Mouse (Mus musculus) v-Abl transformed pro-B cells (cell line): Measurements from ENCODE around the gene Prkaa2.

ENCODE experiments used
- in situ Hi-C, 2 experiments: fragments of 400-800 bp; cut with MboI; formaldehyde crosslinking; loops; one replicate each; pipeline ENCODE4 v1.15.1; 2025; ENCODE audit not compliant: unreplicated experiment in 2 of 2

The Prkaa2 gene

DNA sequence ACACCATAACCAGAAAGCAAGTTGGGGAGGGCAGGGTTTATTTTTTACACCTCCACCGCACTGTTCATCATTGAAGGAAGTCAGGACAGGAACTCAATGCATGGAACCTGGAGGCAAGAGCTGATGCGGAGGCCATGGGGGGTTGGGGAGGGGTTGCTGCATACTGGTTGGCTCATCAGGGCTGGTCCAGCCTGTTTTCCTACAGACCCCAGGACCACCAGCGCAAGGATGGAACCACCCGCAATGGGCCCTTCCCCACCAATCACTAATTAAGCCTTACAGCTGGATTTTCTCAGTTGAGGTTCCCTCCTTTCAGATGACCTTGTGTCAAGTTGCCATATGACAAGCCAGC lies 970 bp upstream of the Prkaa2 start:
- in situ Hi-C loops, result no loop called here

GRCm38 (mm10) chr4:105109990-105110683 lies 447 bp upstream of the Prkaa2 start:
- in situ Hi-C loops, result no loop called here

DNA sequence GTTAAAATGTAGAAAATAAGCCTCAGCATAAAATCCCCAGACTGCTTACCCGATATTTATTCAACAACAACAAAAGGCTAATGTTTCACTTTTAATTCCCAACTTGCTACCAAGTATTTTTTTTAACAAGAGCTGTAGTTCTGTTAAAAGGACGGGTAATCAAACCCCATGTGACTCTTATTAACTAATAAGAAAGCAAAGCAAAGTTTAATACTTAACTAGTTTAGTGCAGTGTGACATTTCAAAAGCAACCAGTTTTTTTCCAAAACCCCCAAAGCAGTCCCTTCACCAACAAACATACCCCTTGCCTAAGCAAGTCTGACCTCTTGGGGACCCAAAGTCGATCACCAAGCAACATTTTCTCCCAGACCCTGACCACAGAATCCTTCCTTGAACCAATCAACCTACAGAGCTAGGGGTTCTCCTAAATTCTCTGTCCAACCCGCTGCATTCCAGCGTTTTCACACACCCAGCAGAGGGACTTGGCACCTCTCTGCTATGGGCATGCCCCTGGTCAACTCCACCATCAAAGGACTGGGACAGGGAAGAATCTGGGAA lies 970 bp downstream of the Prkaa2 start:
- in situ Hi-C loops, result no loop called here

GRCm38 (mm10) chr4:105107943-105108640 lies 1.6 kb downstream of the Prkaa2 start:
- in situ Hi-C loops, result no loop called here

- in situ Hi-C loops, result no loop called here
Observed at GRCm38 (mm10) chr4:105104099-105104872, 5.4 kb downstream of the Prkaa2 start.

- in situ Hi-C loops, result no loop called here
Observed at GRCm38 (mm10) chr4:105101337-105101688, 8.4 kb downstream of the Prkaa2 start.

GRCm38 (mm10) chr4:105100508-105101336 lies 9.0 kb downstream of the Prkaa2 start:
- in situ Hi-C loops, result no loop called here

DNA sequence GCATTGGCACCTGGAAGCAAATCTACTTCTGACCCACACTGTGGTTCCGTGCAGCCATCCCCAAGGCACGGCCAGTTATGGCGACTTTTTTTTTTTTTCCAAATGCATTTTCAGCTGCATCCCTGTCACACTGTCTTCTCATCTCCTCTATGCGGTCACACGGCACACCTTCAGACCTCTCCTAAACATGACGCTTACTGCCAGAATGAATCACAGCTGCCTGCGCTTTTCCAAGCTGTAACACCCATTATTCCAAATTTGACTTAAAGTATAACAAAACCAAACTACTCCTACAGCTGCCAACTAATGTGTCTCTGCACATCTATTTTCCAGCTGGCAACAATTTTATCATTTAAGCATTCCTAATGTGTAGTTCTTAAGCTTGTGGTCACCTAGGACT lies 11.0 kb downstream of the Prkaa2 start:
- in situ Hi-C loops, result no loop called here

DNA sequence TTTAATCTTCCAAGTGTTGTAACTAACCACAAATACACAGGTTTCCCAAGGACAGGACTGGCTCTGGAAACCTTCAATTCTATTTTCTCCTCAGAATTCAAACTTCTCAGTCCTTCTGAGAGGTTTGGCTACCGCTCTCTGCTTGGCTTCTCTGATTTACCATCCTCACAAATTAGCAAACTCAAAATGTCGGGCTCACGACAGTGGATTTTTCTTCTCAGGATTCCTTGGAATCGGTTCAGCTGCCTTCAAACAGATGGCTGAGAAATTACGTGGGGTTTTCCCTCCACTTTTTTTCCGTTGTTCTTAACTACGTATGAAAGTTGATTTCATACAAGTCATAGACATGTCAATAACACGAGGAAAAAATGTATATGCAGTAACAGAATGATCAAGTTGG lies 11.5 kb downstream of the Prkaa2 start:
- in situ Hi-C loops, result no loop called here

DNA sequence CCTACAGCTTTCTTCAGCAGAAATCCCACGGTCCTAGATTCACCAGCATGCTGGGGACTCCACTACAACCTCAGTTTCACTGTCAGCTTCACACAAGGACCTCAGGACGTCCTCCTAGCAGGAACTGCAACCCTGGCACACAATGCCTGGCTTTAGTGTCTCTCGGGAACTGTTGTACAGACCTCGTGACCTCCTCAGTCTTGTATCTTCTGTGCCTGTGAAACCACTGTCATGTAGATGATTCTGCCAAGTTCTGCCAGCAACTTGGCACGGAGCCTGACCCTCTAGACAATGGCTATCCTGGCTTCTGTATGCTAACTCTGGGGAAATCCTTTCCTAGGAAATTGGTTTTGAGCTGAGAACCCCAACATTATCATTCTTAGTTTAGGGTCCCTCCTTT lies 14.4 kb downstream of the Prkaa2 start:
- in situ Hi-C loops, result no loop called here

- in situ Hi-C loops, result no loop called here
Observed at GRCm38 (mm10) chr4:105093951-105094350, 15.7 kb downstream of the Prkaa2 start.

DNA sequence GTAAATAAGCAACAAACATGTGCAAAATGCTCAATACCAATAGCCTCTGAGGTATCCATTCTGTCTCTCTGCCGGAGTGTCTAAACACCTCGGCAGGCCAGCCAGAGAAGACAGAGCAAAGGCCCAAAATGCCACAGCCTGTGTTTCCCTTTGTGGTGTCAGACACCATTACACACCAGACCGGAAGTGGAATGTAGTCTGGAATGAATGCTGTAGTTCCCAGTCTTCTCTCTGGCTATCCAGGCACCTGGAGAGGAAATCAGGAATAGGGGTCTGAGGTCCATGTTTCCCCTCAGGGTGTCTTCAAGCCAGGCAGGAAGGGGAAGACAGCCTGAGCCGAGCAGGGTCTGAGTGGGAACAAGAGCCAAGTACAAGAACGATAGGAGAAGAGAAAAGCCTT lies 19.3 kb downstream of the Prkaa2 start:
- in situ Hi-C loops, result no loop called here

DNA sequence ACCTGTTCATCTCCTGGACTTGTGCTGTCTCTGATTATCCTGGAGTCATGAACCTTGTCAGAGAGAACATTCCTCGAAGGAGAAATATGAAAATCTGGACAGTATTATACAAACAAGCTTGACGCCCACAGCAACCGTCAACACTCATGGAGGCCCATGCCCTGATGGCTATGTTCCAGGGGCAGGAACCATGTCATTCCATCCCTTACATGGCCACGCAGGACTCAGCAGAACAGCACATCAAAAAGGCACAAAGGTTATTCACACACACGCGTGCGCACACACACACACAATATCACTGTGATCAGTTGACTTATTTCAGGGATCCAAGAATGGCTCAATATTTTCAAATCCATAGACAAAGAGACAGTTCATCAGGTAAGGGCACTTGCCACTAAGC lies 20.3 kb downstream of the Prkaa2 start:
- in situ Hi-C loops, result no loop called here

GRCm38 (mm10) chr4:105088671-105089070 lies 21.0 kb downstream of the Prkaa2 start:
- in situ Hi-C loops, result no loop called here

GRCm38 (mm10) chr4:105076152-105076551 lies 33.5 kb downstream of the Prkaa2 start:
- in situ Hi-C loops, result no loop called here

- in situ Hi-C loops, result no loop called here
Observed at GRCm38 (mm10) chr4:105071761-105072427, 37.8 kb downstream of the Prkaa2 start.

- in situ Hi-C loops, result no loop called here
Observed at GRCm38 (mm10) chr4:105070982-105071381, 38.7 kb downstream of the Prkaa2 start.

DNA sequence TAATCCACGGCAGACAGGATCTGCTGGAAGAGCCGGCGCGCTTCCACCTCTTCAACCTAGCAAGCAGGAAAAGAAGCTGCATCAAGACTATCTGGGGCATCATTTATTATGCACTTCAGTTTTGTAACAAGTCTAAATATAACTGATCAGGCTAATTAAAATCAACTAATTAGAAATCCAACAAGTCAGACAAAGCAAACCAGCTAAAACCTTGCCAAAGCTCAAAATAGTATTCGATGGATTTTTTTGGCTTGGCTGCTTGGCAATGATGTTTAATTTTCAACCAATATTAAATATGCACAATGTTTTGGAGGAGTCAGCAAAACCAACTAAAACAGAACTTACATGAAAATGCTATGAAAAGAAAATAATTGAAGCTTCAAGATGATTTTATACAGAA lies 58.4 kb downstream of the Prkaa2 start:
- in situ Hi-C loops, result no loop called here

GRCm38 (mm10) chr4:105050041-105050440 lies 59.6 kb downstream of the Prkaa2 start:
- in situ Hi-C loops, result no loop called here

GRCm38 (mm10) chr4:105034259-105034658 lies 75.4 kb downstream of the Prkaa2 start:
- in situ Hi-C loops, result loop anchor here (5.0 to 25.0 kb wide), 6 partner anchors 83 to 1341 kb away; partner anchors contain the start of gene Fyb2 (in 1 of the 2)
